Mouse (Mus musculus): ENCODE measurements at regions not wholly inside any gene's neighbourhood (a gene's known extent, or its start where the extent isn't known, plus 50 kb on each side); places are given as distances from the start of the nearest gene placed in this dataset.
"Not testable (repeated sequence)": the region's sequence is repeated elsewhere in the genome, so short reads cannot be mapped to it uniquely, and the experiment has no call there.

DNA sequence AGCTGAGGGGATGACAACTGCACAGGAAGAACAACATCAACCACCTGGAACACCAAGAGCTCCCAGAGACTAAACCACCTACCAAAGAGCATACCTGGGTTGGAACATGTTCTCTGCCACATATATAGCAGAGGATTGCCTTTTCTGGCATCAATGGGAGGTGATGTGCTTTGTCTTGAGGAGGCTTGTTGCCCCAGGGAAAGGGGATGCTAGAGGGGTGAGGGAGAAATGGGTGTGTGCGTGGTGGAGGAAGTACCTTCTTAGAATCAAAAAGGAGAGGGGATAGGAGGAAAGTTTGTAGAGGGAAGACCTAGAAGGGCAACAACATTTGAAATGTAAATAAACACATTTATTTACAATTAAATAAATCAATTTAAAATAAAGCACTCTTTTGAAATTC is 358.5 kb upstream of the Pfkp start:
- Histone ChIP-seq H3K4me3 (replicated peaks; ENCODE audit: low read depth, low read length) (no peak overlapping the region), H3K4me2 (ENCODE audit: low read length) (no peak overlapping the region), H3K4me1 (ENCODE audit: control insufficient read depth, insufficient read depth, low read length) (no peaks in the 10 kb centered on the region), H3K9me3 (ENCODE audit: control insufficient read depth, low read length) (no peaks in the 10 kb centered on the region), H3K27me3 (ENCODE audit: control insufficient read depth, insufficient read depth, low read length) (no peaks in the 10 kb centered on the region), H3K27ac (replicated peaks; ENCODE audit: low read depth, low read length) (no peak overlapping the region), H3K36me3 (ENCODE audit: control insufficient read depth, insufficient read depth, low read length) (no peaks in the 10 kb centered on the region), H3K9ac (replicated peaks; ENCODE audit: low read length) (no peak overlapping the region)
- ATAC-seq (ENCODE audit: low FRiP score, low TSS enrichment): no peak
- 85% methylated on average over 1 of the region's 1 CpGs for WGBS
- no peak for DNase-seq

DNA sequence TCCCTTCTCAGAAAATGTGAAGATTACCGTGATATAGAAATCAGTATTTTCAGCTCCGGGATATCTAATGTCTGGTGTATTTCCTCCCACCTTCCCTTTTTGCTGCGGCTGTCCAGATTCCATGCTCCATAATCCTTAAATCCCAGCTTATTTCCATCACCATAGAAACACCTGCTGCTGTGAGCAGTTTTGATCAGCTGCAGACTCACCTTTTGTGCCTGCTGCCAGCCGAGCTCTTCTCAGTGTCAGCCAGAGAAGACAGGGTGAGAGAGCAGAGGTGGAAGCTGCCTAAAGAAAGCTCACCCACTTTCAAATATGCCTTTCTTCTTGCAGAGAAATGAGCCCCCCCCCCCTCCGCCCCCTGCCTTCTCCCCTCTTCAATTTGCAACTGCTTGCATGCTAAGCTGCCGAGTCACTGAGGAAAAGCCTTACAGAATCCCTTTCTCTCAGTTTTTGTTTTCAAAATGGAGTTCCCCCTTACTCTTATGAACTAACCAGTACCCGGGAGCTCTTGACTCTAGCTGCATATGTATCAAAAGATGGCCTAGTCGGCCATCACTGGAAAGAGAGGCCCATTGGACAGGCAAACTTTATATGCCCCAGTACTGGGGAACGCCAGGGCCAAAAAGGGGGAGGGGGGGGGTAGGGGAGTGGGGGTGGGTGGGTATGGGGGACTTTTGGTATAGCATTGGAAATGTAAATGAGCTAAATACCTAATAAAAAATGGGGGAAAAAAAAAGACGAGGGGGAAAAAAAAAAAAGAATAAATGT is 350.1 kb upstream of the Pfkp start:
- Histone ChIP-seq H3K27ac (replicated peaks; ENCODE audit: low read depth, low read length) (peak overlapping the region; percentile 57), H3K4me2 (ENCODE audit: low read length) (peak overlapping the region; percentile 39)
- ATAC-seq (ENCODE audit: low FRiP score, low TSS enrichment) (peak; percentile 80), DNase-seq (peak; percentile 73)
- not testable (repeated sequence) for H3K36me3 ChIP-seq (ENCODE audit: control insufficient read depth, insufficient read depth, low read length); H3K4me3 ChIP-seq (replicated peaks; ENCODE audit: low read depth, low read length); H3K9me3 ChIP-seq (ENCODE audit: control insufficient read depth, low read length); H3K27me3 ChIP-seq (ENCODE audit: control insufficient read depth, insufficient read depth, low read length); H3K4me1 ChIP-seq (ENCODE audit: control insufficient read depth, insufficient read depth, low read length); H3K9ac ChIP-seq (replicated peaks; ENCODE audit: low read length)
- 14% methylated on average over 10 of the region's 10 CpGs for WGBS

- Histone ChIP-seq H3K4me1 (ENCODE audit: control insufficient read depth, insufficient read depth, low read length) (peaks cover 8% of the 10 kb centered on the region; the same call in 1 of the 2 replicates), H3K36me3 (ENCODE audit: control insufficient read depth, insufficient read depth, low read length) (no peaks in the 10 kb centered on the region), H3K27ac (replicated peaks; ENCODE audit: low read depth, low read length) (peak overlapping the region; percentile 57), H3K9ac (replicated peaks; ENCODE audit: low read length) (no peak overlapping the region), H3K9me3 (ENCODE audit: control insufficient read depth, low read length) (no peaks in the 10 kb centered on the region), H3K4me2 (ENCODE audit: low read length) (peak overlapping the region; percentile 39), H3K4me3 (replicated peaks; ENCODE audit: low read depth, low read length) (no peak overlapping the region), H3K27me3 (ENCODE audit: control insufficient read depth, insufficient read depth, low read length) (no peaks in the 10 kb centered on the region)
- WGBS: 52% methylated on average over 9 of the region's 9 CpGs
- ATAC-seq (ENCODE audit: low FRiP score, low TSS enrichment) (peak; percentile 48; the same call in 1 of the 2 replicates), DNase-seq (peak; percentile 20)
These were observed 349.5 kb upstream of the Pfkp start for GRCm38 (mm10) chr13:6998094-6998493.

DNA sequence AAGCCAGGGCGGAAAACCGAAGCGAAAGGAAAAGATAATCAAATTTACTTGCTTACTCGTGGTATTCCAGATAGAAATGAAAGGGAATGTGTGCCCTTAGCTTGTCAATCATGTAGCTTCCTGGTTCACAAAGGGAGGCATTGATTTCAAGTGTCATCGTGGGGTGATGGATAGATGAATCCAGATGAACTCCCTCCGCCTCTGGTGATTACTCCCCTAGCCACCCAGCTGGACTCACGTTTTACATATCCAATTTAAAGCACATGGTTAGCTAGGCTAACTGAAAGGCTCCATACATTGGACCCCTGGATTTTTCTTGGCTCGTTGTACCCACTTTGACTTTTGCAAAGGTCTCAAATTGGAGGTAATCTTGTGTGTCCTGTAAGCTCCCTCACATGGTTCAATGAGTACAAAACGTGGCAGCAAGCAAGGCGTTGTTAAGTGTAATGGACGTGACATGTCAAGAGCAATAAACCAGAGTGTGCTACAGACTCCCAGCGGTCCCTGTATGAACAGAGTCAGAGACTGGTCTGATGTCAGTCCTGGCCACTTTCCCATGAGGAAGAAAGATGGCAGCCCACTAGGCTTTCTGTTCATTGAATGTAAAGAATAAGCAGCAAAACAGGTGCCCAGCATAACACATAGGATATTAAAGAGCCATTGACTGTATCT is 343.9 kb upstream of the Pfkp start:
- no peak overlapping the region for H3K27ac ChIP-seq (replicated peaks; ENCODE audit: low read depth, low read length)
- H3K9ac ChIP-seq (replicated peaks; ENCODE audit: low read length): no peak overlapping the region

GRCm38 (mm10) chr13:6991714-6992113 is 343.1 kb upstream of the Pfkp start:
- H3K27me3 ChIP-seq (ENCODE audit: control insufficient read depth, insufficient read depth, low read length): no peaks in the 10 kb centered on the region
- H3K36me3 ChIP-seq (ENCODE audit: control insufficient read depth, insufficient read depth, low read length): no peaks in the 10 kb centered on the region
- no peak overlapping the region for H3K4me2 ChIP-seq (ENCODE audit: low read length)
- peak; percentile 27 for DNase-seq
- H3K27ac ChIP-seq (replicated peaks; ENCODE audit: low read depth, low read length): 0 out of 2 replicates have a peak overlapping the region, but pooled peaks have one; percentile 37
- ATAC-seq (ENCODE audit: low FRiP score, low TSS enrichment): 0 out of 2 replicates have a peak, but pooled peaks have one; percentile 21
- no peak overlapping the region for H3K9ac ChIP-seq (replicated peaks; ENCODE audit: low read length)
- H3K9me3 ChIP-seq (ENCODE audit: control insufficient read depth, low read length): no peaks in the 10 kb centered on the region
- no peak overlapping the region for H3K4me3 ChIP-seq (replicated peaks; ENCODE audit: low read depth, low read length)
- WGBS: 18% methylated on average over 2 of the region's 2 CpGs
- H3K4me1 ChIP-seq (ENCODE audit: control insufficient read depth, insufficient read depth, low read length): 0 out of 2 replicates have a peak, but pooled peaks cover 3% of the 10 kb centered on the region

More for the DNA sequence above, 343.9 kb upstream of the Pfkp start:
- DNase-seq: no peak
- no peak overlapping the region for H3K4me2 ChIP-seq (ENCODE audit: low read length)
- H3K4me3 ChIP-seq (replicated peaks; ENCODE audit: low read depth, low read length): no peak overlapping the region
- H3K9me3 ChIP-seq (ENCODE audit: control insufficient read depth, low read length): no peaks in the 10 kb centered on the region
- H3K36me3 ChIP-seq (ENCODE audit: control insufficient read depth, insufficient read depth, low read length): no peaks in the 10 kb centered on the region
- H3K27me3 ChIP-seq (ENCODE audit: control insufficient read depth, insufficient read depth, low read length): no peaks in the 10 kb centered on the region
- H3K4me1 ChIP-seq (ENCODE audit: control insufficient read depth, insufficient read depth, low read length): 0 out of 2 replicates have a peak, but pooled peaks cover 3% of the 10 kb centered on the region
- WGBS: 59% methylated on average over 12 of the region's 12 CpGs
- ATAC-seq (ENCODE audit: low FRiP score, low TSS enrichment): no peak

DNA sequence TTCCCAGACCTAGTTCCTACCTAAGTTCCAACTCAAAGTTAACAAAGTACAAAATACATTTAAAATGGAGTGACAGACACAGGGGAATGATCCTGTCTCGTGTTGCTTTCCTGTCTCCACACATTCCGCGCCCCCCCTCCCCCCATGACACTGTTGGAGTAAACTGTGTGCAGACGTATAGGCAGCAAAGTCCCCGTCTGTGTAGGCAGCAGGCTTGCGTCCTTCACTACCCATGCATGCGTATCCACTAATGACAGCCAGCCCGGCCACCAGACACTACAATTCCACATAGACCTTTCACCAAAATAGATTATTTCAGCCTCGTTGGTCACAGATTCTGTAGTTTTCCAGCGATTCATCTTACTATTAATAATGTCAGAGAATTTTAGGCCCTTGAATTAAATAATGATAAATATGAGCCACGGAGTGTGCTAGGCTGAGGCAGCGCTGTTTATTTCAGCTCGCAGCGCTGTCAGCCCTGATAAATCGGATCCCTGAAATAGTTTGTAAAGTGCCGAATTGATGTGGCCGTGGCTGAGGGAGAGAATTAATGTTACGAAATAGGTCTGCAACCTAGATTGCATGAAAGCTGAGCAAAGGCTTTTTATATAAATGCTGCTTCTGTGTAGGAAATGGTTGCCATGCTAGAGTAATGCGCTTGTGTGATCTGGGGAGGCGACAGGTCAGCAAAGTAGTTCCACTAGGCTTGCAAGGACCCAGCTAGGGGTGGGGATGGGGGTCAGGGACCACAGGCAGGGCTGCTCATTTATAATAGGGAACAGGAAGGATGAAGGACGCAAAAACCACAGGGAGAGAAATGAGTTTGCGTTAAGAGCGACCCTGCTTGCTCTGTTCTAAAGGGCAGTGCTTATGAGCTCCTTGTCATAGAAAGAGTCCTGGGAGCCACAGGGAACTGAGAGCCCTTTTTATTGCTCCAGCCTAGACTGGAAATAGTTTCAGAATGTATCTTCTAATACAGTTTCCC is 336.7 kb upstream of the Pfkp start:
- no peak overlapping the region for H3K4me2 ChIP-seq (ENCODE audit: low read length)
- no peak overlapping the region for H3K27ac ChIP-seq (replicated peaks; ENCODE audit: low read depth, low read length)
- no peaks in the 10 kb centered on the region for H3K4me1 ChIP-seq (ENCODE audit: control insufficient read depth, insufficient read depth, low read length)
- no peak overlapping the region for H3K9ac ChIP-seq (replicated peaks; ENCODE audit: low read length)
- 67% methylated on average over 23 of the region's 23 CpGs for WGBS
- no peaks in the 10 kb centered on the region for H3K27me3 ChIP-seq (ENCODE audit: control insufficient read depth, insufficient read depth, low read length)
- H3K36me3 ChIP-seq (ENCODE audit: control insufficient read depth, insufficient read depth, low read length): no peaks in the 10 kb centered on the region
- H3K9me3 ChIP-seq (ENCODE audit: control insufficient read depth, low read length): no peaks in the 10 kb centered on the region
- no peak overlapping the region for H3K4me3 ChIP-seq (replicated peaks; ENCODE audit: low read depth, low read length)
- DNase-seq (peak; percentile 15), ATAC-seq (ENCODE audit: low FRiP score, low TSS enrichment) (no peak)

DNA sequence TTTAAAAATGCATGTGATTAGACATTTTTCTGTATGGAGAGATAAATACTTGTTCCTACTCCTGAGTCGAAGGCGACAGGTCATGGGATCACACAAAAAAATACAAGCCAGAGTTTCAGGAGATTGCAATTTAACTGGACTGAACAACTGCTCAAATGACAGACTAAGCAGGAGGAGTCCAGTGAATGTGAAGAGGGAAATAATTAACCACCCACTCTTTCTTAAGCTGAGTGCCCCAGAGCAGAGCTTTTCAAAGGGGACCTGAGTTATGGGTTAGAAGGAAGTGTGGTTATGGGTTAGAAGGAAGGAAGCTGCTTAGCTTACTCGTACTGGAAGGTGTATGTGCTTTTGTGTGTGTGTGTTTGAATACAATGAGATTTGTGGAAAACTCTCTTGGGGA is 307.1 kb upstream of the Pfkp start:
- Histone ChIP-seq H3K27ac (replicated peaks; ENCODE audit: low read depth, low read length) (no peak overlapping the region), H3K4me1 (ENCODE audit: control insufficient read depth, insufficient read depth, low read length) (no peaks in the 10 kb centered on the region), H3K9me3 (ENCODE audit: control insufficient read depth, low read length) (no peaks in the 10 kb centered on the region), H3K27me3 (ENCODE audit: control insufficient read depth, insufficient read depth, low read length) (no peaks in the 10 kb centered on the region), H3K4me2 (ENCODE audit: low read length) (no peak overlapping the region), H3K9ac (replicated peaks; ENCODE audit: low read length) (no peak overlapping the region), H3K36me3 (ENCODE audit: control insufficient read depth, insufficient read depth, low read length) (no peaks in the 10 kb centered on the region), H3K4me3 (replicated peaks; ENCODE audit: low read depth, low read length) (no peak overlapping the region)
- ATAC-seq (ENCODE audit: low FRiP score, low TSS enrichment) (no peak), DNase-seq (no peak)
- 85% methylated on average over 3 of the region's 3 CpGs for WGBS

DNA sequence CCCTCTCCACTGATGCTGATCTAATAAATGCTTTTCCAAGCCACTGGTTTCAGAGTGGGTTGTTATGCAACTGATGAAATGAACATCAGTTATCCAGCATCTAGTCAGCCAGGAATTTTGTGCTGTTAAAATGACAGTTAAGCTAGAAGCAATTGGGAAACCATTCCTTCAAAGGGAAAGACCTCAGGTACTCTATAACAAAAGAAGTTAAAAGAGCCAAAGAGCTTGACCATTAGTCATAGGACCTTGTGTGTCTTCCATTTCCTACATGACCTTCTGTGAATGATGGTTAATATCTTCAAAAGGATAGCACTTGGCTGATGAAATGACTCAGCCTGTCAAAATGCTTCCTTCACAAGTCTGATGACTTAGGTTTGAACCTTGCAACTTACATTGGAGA is 275.6 kb upstream of the Pfkp start:
- Histone ChIP-seq H3K36me3 (ENCODE audit: control insufficient read depth, insufficient read depth, low read length) (no peaks in the 10 kb centered on the region), H3K9ac (replicated peaks; ENCODE audit: low read length) (no peak overlapping the region), H3K4me3 (replicated peaks; ENCODE audit: low read depth, low read length) (no peak overlapping the region), H3K4me2 (ENCODE audit: low read length) (no peak overlapping the region), H3K27ac (replicated peaks; ENCODE audit: low read depth, low read length) (no peak overlapping the region), H3K4me1 (ENCODE audit: control insufficient read depth, insufficient read depth, low read length) (no peaks in the 10 kb centered on the region), H3K27me3 (ENCODE audit: control insufficient read depth, insufficient read depth, low read length) (no peaks in the 10 kb centered on the region), H3K9me3 (ENCODE audit: control insufficient read depth, low read length) (no peaks in the 10 kb centered on the region)
- ATAC-seq (ENCODE audit: low FRiP score, low TSS enrichment) (no peak), DNase-seq (no peak)

Data from midbrain, embryonic 14.5 days (tissue).